Mouse (Mus musculus) ES-E14 (cell line): ENCODE measurements around the gene Adar.

ENCODE experiments used
- MAFK ChIP-seq: IDR thresholded peaks from 2 replicates; pipeline ENCODE4 v1.6.1; 2014; ENCODE audit warnings: mild to moderate bottlenecking, low read depth, low read length, inconsistent platforms; ENCODE audit not compliant: insufficient read depth
- ZC3H11A ChIP-seq: IDR thresholded peaks from 2 replicates; pipeline ENCODE4 v1.6.1; 2012; ENCODE audit warnings: low read depth, mild to moderate bottlenecking, inconsistent platforms, low read length, borderline replicate concordance

DNA sequence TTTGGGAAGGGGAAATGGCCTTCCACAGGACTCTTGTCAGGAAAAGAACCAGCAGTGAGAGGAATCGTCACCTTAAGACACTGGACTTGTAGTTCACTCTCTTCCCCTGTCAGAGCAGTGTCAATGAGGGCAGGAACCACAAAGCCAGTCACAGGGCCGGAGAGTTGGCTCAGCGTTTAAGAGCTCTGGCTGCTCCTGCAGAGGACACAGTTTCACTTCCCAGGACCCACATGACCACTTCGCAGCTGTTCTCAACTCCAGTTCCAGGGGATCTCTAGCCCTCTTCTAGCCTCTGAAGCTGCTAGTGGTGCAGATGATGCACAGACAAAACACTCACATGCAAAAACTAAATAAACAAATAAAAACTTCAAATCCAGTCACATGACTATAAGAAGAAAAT, 81.5 kb downstream of the Adar start:
- TF ChIP-seq MAFK (no peak), ZC3H11A (no peak)
